Mouse (Mus musculus) erythroid progenitor cell, adult 5-6 weeks (primary cell): ENCODE results near the gene Nfkbiz. TPM values are rescaled to one million over a fixed set of nuclear protein-coding genes. Genes with fewer than 3 reads are reported as not detected.
"Not testable (repeated sequence)": the region's sequence is repeated elsewhere in the genome, so short reads cannot be mapped to it uniquely, and the experiment has no call there.

ENCODE experiments used
- ATAC-seq: replicated peaks from 2 replicates; pipeline ENCODE4 v1.8.0; 2016; ENCODE audit warnings: moderate number of reproducible peaks, mild to moderate bottlenecking, moderate TSS enrichment, inconsistent platforms; ENCODE audit not compliant: poor library complexity, low FRiP score, severe bottlenecking
- total RNA-seq, 2 experiments: library from RNA; stranded (forward) in 1 of 2; stranded (reverse) in 1 of 2; fragments of 150-400 nt in 1 of 2; fragments of 186-747, 209-891 nt in 1 of 2; gene quantifications; 2 replicates each; pipeline versions ENCODE4 v1.2.3 to v1.2.4; 2015 to 2017; ENCODE audit warnings: low replicate concordance in 2 of 2

Gene Nfkbiz
- total RNA-seq (2015; ENCODE audit: low replicate concordance): 8.8 and 11.2 TPM in 2 replicates
- 4.5 and 6.0 TPM in 2 replicates for total RNA-seq (2017; ENCODE audit: low replicate concordance)

DNA sequence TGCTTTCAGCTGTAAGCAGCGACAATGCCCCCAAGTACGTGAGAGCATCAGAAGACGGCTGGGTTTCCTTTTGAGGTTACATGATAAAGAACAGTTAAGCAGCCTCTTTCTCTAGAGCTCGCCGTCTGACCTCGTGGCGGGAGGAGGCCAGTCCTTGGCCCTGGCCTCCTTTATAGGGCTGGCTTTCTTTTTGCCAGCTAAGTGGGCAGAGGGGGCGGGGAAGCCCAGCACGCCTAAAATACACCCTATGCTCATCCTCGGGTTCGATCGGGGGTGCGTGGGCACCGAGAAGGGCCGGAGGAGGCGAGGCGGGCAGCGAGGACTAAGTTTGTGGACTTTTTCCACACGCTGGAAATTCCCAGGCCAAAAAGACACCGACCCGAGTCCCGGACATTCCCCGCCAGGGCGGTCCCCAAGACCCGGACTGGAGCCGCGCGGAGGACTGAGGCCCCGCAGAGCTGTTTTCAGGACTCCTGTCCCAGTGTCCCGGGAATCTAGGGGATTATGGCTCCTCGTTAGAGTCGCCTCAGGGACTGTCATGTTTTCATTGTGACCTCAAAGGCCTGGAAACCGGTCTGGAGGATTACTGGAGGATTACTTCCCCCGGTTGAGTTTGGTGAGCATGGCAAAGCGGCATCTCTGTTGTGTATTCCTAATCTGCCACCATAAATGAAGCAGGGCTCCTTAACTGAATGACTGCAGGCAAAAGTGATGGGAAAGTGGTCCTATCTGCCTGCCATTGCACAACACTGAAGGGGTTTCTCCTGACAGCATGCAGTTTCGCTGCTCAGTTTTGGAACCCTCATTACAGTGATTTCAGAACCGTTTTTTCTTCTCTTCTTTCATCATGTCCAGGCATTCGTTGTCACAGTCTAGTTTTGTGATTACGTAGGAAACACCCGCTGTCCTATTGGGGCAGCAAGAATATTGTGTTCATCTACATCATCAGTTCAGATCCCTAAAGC is at the start of gene Nfkbiz:
Gene Nfkbiz (minus strand): TSS at position 390 of the 965 bp plus-strand sequence.
- peak; percentile 92 for ATAC-seq

DNA sequence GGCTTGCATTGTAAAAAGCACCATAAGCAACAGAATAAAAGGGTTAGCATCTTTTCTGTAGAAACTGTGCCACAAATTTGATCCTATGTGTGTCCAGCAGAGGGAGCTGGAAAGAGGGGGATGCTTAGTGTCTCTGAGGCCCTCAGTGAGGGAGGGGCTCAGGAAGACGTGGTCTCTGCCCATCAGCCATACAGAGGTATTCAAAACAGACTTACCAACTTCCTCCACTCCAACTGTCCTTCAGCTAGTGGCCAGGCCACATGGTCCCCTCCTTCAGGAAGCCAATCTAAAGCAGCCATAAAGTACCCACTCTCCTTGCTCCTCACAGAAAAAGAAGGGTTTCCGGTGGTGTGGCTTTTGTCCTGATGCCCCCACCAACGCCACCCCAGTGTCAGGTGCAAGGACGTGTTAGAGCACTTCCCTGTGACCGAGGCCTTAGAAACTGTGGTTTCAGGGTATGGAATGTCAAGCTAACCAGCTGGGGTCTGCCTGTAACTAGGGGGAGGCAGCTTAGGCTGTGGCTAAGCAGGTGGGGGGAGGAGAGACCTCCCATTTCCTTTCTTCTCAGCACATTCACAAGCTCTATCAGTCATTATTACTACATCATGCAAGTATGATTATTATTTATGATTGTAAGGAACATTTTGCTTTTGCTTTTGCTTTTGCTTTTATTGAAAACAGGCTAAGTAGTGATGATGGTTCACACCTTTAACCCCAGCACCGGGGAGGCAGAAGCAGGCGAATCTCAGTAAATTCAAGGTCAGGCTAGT is 49.3 kb upstream of the Nfkbiz start:
- ATAC-seq: no peak

DNA sequence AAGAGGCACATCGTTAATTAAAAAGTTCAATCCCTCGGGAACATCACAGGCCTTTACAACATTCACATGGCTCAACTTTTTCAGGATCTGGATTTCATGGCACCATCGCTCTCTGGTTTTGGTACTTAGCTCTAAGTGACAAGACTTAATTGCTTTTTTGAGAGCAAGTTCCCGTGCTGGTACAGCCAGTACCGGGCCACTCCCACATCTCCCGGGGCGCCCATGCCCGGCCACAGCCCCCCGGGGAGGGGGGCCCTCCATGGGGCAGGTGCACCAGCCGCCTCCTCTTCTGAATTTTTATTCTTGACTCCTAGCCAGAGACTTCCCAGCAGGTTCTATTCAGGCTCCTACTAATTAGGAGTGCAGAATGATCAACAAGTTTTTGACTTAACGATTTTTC is 45.5 kb upstream of the Nfkbiz start:
- ATAC-seq: no peak

DNA sequence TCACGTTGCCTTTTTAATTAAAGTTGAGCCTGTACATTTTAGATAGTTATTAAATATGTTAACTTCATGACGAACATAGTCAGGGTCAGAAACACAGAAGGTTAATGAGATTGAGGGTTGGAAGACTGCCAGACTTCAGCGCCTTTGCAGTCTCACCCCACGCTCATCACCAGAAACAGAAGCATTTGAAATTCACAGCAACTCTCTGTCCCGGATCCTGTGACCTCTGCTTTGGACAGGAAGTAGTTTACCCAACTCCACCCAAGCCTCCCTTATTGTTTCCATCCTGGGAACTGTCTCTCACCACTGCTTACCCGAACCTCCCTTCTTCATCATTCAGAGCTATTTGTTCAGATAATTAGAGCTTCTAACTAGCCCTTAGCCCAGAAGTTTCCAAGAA is 37.3 kb upstream of the Nfkbiz start:
- no peak for ATAC-seq

DNA sequence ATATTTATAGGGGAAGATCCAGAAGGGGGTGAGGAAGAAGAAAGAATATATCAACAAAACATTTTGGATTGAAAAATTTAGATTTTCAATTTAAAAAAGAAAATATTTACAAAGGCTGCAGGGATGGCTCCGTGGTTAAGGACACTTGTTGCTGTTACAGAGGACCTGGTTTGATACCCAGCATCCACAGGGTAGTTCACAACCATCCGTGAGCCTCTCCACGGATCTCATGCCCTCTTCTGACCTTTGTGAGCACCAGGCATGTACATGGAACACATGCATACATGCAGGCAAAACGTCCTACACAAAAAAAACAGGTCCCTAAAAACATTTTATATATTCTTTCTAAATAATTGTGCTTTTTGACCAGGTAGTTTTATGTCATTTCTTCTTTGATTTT is 25.1 kb upstream of the Nfkbiz start:
- no peak for ATAC-seq

DNA sequence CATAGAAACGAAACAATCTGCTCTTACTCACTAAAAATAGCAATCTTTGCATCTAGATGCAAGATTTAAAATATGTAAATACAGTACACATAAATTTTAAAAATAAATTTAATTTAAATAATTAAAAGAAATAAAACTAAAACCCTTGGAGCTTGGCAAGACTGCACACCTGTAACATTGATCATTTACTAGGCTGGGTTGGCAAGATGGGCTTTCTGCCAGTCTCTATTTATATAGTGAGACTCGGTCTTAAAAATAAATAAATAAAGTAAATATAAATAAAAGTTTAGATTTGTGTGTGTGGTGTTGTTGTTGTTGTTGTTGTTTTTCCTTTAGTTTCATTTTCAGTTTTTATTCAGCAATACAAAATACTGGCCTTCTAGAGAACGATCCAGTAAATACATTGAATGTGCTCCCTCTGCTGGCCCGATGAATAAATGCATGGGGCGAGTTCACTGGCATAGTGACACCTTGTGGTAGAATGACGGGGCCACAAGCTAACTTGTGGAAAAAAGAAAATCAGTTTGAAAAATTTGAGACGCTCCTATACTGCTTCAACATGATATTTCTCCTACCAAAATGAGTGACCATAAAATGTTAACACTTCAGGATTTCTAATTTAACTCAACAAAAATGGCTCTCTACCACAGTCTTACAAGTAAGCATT is 24.6 kb upstream of the Nfkbiz start:
- peak; percentile 97 for ATAC-seq

DNA sequence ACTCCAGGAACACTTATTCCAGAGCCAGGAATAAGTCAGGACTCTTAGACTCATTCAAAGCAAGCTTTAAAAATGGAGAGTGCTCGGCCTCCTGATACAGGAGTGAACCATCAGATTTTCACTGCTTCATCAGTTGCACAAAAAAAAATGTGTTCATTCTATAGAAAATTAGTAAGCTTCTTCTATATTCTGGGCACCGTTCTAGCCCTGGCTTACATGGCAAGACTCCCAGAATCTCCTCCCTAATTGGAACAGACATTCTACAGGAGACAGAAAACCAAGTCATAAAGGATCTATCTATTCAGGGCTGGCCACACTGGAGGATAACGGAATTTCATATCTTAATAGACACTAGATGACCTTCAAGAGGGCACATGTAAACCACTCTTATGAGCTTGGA is 22.4 kb upstream of the Nfkbiz start:
- no peak for ATAC-seq

DNA sequence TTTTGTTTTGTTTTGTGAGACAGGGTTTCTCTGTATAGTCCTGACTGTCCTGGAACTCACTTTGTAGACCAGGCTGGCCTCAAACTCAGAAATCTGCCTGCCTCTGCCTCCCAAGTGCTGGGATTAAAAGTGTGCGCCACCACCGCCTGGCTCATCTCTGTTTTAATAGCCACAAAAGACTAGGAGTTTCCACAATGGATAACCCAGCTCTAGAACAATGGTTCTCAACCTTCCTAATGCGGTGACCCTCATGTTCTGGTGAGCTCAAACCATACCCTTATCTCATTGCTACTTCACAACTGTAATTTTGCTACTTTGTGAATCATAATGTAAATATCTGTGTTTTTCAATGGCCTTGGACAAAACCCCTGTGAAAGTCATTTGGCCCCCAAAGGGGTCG is 20.7 kb upstream of the Nfkbiz start:
- not testable (repeated sequence) for ATAC-seq

DNA sequence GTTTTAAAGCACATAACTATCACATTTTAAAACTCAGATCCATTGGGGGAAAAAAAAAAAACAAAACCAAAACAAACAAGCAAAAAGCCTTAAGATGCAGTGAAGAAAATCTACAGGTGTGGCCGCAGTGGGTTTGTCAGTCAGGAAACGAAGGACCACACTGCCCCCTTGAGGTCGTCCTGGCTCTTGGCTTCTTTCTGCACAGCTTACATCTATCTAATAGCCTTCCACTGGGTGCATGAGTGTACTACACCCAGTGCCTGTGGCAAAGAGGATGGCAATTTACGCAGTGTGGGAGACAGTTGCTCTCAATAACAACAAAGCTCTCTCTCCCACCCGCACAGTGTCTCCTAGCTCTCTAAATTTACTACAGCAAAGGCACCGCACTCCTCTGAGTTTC is 19.8 kb upstream of the Nfkbiz start:
- peak; percentile 73 for ATAC-seq

DNA sequence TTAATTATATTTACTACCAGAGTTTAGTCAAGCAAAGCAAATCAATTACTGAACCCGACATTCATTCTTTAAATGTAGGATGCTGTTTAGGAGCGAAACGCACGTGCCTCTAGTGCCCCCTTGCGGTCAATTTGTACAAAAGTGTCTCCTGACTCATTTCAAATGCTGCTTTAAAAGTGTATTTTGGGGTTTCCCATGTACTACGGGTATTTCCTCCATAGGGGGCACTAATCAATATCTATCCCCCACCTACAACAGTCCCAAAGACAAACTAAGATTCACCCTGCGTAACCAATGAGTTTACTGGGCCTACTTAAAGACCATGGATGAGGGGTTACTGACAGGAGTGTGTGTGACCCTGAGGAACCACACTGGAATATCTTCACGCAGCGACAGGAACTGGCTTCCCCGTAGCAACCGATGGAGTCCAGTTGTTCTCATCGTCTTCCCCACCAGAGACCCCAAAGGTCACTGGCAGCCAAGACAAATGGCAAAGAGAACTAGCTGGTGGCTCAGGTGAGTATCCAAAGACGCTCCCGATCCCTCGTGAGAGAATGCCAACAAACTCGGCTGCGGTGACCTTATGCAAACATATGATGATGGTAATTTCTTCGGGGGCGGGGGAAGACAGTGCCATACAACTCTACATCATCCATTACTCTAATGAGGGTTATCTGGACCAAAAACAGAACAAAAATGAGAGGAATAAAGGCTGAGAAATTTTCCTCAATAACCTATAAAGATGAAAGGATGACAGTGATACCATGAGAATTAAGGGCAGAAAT is 14.4 kb upstream of the Nfkbiz start:
- ATAC-seq: peak; percentile 59; the same call in 1 of the 2 replicates

DNA sequence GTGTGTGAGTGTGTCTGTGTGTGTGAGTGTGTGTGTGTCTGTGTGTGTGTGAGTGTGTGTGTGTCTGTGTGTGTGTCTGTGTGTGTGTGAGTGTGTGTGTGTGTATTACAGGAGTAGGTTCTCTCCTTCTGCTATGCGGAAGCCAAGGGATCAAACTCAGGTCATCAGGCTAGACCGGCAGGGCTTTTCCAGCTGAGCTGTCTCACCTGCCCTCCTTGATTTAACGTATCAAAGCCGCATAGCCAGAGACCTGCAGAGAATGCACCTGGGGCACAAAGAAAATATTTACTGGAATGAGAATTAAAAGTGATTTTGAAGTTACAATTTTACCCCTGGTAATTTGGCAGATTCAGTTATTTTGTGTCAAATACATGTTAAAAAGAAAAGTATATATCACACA is 13.8 kb upstream of the Nfkbiz start:
- ATAC-seq: no peak

DNA sequence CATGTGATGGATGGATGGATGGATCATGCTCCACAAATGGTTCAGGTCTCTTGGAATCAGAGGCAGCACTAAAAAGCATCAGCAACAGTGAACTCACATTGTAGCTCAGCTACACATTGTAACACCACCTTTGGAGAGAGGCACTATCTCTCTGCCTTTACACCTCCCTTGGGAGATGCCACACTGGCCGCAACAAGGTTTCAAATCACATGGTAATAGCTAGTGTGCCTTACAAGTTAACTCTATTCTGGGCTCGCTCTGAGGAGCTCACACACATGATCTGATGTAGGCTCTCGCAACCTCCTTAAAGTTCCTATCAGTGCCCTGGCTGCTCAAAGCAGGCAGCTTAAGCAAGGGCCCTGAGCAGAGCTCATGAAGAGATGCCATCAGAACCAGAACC is 11.8 kb upstream of the Nfkbiz start:
- no peak for ATAC-seq

DNA sequence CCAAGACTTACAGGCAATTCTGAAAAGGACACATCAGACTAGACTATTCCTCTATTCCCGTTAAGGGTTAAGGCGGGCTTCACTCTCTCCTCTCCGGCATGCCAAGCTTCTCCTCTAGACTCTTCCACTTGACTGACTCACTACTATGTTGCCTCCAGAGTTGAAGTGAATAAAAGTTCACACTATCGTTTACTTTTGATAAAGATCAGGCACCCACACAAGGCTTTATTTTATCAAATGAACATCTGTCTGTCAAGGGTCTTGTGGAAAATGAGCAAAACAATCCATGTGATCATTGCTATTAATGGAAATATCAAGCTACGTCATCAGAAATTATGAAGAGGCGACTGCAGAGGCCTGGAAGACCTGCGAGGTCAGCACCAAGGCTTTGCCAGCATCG is 9.0 kb upstream of the Nfkbiz start:
- ATAC-seq: no peak

DNA sequence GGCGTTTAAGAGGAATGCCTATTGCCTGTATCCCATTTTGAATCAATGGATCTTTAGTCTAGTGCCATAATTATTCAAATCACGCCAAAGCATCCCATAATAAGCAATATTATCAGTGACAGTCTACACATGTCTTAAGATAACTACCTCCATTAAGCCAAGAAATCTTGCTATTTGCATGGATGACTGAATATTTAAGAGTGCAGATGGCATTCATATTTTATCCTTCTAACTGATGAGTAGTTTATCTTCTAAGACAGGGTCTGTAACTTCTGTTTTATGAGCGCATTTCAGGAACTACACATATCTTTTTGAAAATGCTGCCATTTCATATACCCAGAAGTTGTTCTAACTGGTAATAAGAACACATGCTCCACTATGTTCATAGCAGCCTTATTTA is 6.1 kb upstream of the Nfkbiz start:
- ATAC-seq: no peak

DNA sequence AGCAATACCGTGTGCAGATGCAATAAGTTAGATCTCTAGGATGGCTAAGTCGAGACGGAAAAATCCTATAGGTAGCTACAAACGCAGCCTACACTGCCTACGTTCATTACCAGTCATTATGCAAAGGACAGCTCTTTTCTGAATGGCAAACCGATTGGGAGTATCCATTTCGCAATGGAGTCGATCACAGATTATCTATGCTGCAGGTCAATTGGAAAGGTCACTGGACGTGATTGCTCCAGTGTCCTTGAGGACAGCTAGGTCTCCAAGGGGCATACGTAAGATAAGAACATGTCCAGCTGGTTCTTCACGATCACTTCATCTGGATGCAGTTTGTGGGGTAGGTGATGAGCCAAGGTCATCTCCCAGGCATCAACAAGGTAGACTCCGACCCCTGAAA is 5.2 kb upstream of the Nfkbiz start:
- no peak for ATAC-seq

DNA sequence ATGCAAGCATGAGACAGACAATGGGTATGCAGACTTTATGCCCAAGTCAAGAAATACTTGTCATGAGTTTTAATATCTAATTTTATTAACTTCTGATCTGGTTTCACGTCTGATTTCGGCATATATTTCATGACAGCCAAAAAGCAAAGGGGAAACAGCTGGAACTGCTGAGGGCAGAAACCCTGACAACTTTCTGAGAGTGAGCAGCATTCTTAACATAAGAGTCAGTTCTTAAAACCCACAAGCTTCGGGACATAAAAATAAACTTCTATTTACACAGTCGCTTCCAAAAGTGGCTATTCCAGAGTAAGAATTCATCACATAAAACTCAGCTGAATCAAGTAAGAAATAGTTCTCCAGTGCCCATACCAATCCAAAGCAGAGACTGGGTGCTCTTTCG is 4.4 kb upstream of the Nfkbiz start:
- ATAC-seq: no peak

DNA sequence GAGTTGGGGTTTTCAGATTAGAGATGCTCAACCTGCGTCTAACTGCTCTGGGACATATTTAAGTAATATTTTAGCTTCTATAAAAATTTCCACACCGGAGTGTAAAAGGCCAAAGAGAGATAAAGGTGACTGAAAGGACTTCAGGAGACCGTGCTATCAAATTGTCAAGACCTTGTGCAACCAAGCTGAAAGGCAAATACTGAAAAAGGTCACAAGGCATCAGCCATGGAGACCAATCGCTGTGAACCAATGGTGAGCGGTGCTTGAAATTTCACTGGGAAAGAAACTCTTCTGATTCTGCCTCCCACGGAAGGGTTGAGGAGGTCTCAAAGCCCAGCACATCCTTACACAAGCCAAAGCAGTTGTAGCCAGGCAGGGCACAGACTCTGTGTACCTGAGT is 2.8 kb upstream of the Nfkbiz start:
- no peak for ATAC-seq

DNA sequence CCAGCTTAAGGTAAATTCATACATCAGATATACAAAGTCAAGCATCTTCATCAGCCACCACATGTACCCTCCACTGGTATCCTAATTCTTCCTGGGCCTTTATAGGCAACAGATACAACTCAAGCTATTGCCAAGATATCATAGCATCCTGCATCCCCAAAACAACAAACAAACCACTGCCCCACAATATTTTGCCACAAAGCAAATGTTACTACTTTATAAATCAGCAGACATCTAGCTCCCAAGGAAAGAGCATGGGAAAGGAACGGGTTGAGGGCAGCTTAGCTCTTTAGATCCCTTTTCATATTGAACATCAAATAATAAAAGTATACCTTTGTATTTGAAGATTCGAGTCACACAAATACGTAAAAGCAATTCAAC is 580 bp downstream of the Nfkbiz start:
- no peak for ATAC-seq

DNA sequence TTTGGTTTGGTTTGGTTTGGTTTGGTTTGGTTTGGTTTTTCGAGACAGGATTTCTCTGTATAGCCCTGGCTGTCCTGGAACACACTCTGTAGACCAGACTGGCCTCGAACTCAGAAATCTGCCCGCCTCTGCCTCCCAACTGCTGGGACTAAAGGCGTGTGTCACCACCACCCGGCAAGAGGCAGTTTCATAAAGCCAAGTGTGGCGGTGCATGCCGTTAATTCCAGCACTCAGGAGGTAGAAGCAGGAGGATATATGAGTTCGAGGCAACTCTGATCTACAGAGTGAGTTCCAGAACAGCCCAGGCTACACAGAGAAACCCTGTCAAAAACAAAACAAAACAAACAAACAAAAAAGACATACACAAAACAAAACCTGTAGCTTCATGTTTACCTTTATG is 1.0 kb downstream of the Nfkbiz start:
- not testable (repeated sequence) for ATAC-seq

DNA sequence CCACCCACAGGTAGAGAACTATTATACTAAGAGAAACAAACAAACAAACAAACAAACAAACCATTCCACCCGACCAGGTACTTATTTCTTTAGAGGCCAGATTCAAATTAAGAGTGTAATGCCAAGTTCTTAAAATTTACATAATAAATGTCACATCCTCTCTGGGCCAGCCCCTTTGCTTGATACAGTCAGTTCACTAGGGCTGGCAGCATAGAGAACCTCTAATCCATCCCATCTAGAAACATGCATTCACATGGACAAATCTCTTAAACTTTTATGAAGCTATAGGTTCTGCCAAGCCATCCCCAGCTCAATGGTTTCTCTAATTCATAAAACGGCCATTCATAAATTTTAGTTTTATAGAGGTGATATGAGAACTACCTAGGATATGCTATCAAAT is 1.5 kb downstream of the Nfkbiz start:
- ATAC-seq: no peak
